Mouse (Mus musculus): Measurements from ENCODE around the gene B4galt5. TPM values are rescaled to one million over a fixed set of nuclear protein-coding genes. Genes with fewer than 3 reads are reported as not detected.

B4galt5 gene
- polyA plus RNA-seq, 1 experiment = 70.0 TPM

DNA sequence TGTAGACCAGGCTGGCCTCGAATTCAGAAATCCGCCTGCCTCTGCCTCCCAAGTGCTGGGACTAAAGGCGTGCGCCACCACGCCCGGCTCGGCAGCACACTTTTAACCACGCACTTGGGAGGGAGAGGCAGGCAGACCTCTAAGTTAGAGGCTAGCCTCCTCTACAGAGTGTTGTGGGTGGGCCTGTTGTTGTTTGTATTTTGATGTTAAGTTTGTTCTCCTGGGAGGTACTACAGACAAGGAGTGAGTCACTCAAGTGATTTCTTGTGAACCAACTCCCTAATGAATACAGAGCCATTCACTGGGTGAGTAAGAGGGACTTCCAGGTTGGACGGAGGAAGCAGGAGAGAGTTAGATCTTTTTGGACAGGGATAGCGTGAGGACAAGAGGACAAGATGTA is 82.8 kb downstream of the B4galt5 start:
- no peaks in the 10 kb centered on the region for H3K79me2 ChIP-seq (ENCODE audit: control insufficient read depth, insufficient read depth)
- TF ChIP-seq MYOG (IDR thresholded peaks at IDR 0.05; ENCODE audit: control insufficient read depth in 1 of 3, insufficient read depth in 1 of 3, insufficient read length in 2 of 3, low read depth in 2 of 3) = no peak
- TF ChIP-seq MAX (IDR thresholded peaks at IDR 0.05; ENCODE audit: low read depth) = no peak
- TF ChIP-seq POLR2AphosphoS2 (IDR thresholded peaks at IDR 0.05; ENCODE audit: insufficient read length, low read depth) = no peak
- no peak for TF ChIP-seq USF1 (IDR thresholded peaks at IDR 0.05; ENCODE audit: low read depth)
- no peak for TF ChIP-seq TCF12 (IDR thresholded peaks at IDR 0.05; ENCODE audit: insufficient read depth, poor library complexity, severe bottlenecking)
- TF ChIP-seq CEBPB (IDR thresholded peaks at IDR 0.05; ENCODE audit: insufficient read depth, poor library complexity, severe bottlenecking) = no peak
- no peak for TF ChIP-seq POLR2A (IDR thresholded peaks at IDR 0.05; ENCODE audit: insufficient read length, low read depth)
- TF ChIP-seq MYOD1 (IDR thresholded peaks at IDR 0.05; ENCODE audit: control insufficient read depth in 1 of 3, insufficient read length in 2 of 3, low read depth in 2 of 3) = no peak
- no peak for TF ChIP-seq TCF3 (IDR thresholded peaks at IDR 0.05; ENCODE audit: insufficient read length, low read depth)
- TF ChIP-seq REST (IDR thresholded peaks at IDR 0.05; ENCODE audit: insufficient read depth, insufficient read length) = no peak
- TF ChIP-seq SRF (IDR thresholded peaks at IDR 0.05; ENCODE audit: control insufficient read depth, insufficient read length, low read depth) = no peak
- no peak for TF ChIP-seq E2F4 (IDR thresholded peaks at IDR 0.05; ENCODE audit: insufficient read depth)
- no peak overlapping the region for H3ac ChIP-seq (ENCODE audit: control insufficient read depth, insufficient read length)
- no peaks in the 10 kb centered on the region for H3K36me3 ChIP-seq (ENCODE audit: control insufficient read depth, insufficient read depth)
- H3K27me3 ChIP-seq (ENCODE audit: control insufficient read depth, insufficient read depth, insufficient read length) = no peaks in the 10 kb centered on the region
- H3K4me3 ChIP-seq = no peak overlapping the region
- H3K4me2 ChIP-seq (ENCODE audit: low read depth) = no peak overlapping the region

DNA sequence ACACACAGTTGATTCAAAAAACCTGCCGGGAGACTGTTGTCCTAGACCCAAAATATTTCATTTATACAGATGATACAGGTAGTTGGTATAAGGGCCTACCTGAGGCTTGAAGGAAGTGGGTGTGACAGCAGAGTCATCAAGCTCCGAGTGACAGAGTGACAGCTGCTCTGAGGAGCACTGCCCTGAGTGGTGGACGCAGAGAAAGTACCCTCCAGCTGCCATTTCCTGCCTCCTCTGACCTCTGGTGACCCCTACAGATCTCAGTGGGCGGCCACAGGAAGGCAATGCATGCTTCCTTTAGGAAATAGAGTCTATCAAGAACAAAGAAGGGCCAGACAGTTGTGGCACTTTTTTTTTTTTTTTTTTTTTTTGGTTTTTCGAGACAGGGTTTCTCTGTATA is 83.2 kb downstream of the B4galt5 start:
- no peaks in the 10 kb centered on the region for H3K36me3 ChIP-seq (ENCODE audit: control insufficient read depth, insufficient read depth)
- H3K4me2 ChIP-seq (ENCODE audit: low read depth) = no peak overlapping the region
- no peak overlapping the region for H3ac ChIP-seq (ENCODE audit: control insufficient read depth, insufficient read length)
- TF ChIP-seq POLR2AphosphoS2 (IDR thresholded peaks at IDR 0.05; ENCODE audit: insufficient read length, low read depth) (no peak), MYOD1 (IDR thresholded peaks at IDR 0.05; ENCODE audit: control insufficient read depth in 1 of 3, insufficient read length in 2 of 3, low read depth in 2 of 3) (peak in 2 of 3 experiments; percentile 66 to 80), MAX (IDR thresholded peaks at IDR 0.05; ENCODE audit: low read depth) (no peak), SRF (IDR thresholded peaks at IDR 0.05; ENCODE audit: control insufficient read depth, insufficient read length, low read depth) (no peak), TCF3 (IDR thresholded peaks at IDR 0.05; ENCODE audit: insufficient read length, low read depth) (no peak), MYOG (IDR thresholded peaks at IDR 0.05; ENCODE audit: control insufficient read depth in 1 of 3, insufficient read depth in 1 of 3, insufficient read length in 2 of 3, low read depth in 2 of 3) (peak in 1 of 3 experiments; percentile 55), E2F4 (IDR thresholded peaks at IDR 0.05; ENCODE audit: insufficient read depth) (no peak), TCF12 (IDR thresholded peaks at IDR 0.05; ENCODE audit: insufficient read depth, poor library complexity, severe bottlenecking) (no peak)
- H3K27me3 ChIP-seq (ENCODE audit: control insufficient read depth, insufficient read depth, insufficient read length) = no peaks in the 10 kb centered on the region
- H3K4me3 ChIP-seq = no peak overlapping the region
- H3K79me2 ChIP-seq (ENCODE audit: control insufficient read depth, insufficient read depth) = no peaks in the 10 kb centered on the region

- no peak overlapping the region for H3K4me2 ChIP-seq (ENCODE audit: low read depth)
- no peaks in the 10 kb centered on the region for H3K79me2 ChIP-seq (ENCODE audit: control insufficient read depth, insufficient read depth)
- H3K36me3 ChIP-seq (ENCODE audit: control insufficient read depth, insufficient read depth) = no peaks in the 10 kb centered on the region
- H3K27me3 ChIP-seq (ENCODE audit: control insufficient read depth, insufficient read depth, insufficient read length) = no peaks in the 10 kb centered on the region
- H3K4me3 ChIP-seq = no peak overlapping the region
- TF ChIP-seq MYOD1 (IDR thresholded peaks at IDR 0.05; ENCODE audit: control insufficient read depth in 1 of 3, insufficient read length in 2 of 3, low read depth in 2 of 3) = peak in 2 of 3 experiments; percentile 72 to 88
- no peak for TF ChIP-seq POLR2AphosphoS2 (IDR thresholded peaks at IDR 0.05; ENCODE audit: insufficient read length, low read depth)
- peak in 2 of 3 experiments; percentile 71 to 82 for TF ChIP-seq MYOG (IDR thresholded peaks at IDR 0.05; ENCODE audit: control insufficient read depth in 1 of 3, insufficient read depth in 1 of 3, insufficient read length in 2 of 3, low read depth in 2 of 3)
- peak; percentile 56 for TF ChIP-seq TCF3 (IDR thresholded peaks at IDR 0.05; ENCODE audit: insufficient read length, low read depth)
- no peak for TF ChIP-seq CEBPB (IDR thresholded peaks at IDR 0.05; ENCODE audit: insufficient read depth, poor library complexity, severe bottlenecking)
- peak; percentile 43 for TF ChIP-seq TCF12 (IDR thresholded peaks at IDR 0.05; ENCODE audit: insufficient read depth, poor library complexity, severe bottlenecking)
- H3ac ChIP-seq (ENCODE audit: control insufficient read depth, insufficient read length) = no peak overlapping the region
Measured at GRCm38 (mm10) chr2:167265021-167265420, 84.0 kb downstream of the B4galt5 start.

DNA sequence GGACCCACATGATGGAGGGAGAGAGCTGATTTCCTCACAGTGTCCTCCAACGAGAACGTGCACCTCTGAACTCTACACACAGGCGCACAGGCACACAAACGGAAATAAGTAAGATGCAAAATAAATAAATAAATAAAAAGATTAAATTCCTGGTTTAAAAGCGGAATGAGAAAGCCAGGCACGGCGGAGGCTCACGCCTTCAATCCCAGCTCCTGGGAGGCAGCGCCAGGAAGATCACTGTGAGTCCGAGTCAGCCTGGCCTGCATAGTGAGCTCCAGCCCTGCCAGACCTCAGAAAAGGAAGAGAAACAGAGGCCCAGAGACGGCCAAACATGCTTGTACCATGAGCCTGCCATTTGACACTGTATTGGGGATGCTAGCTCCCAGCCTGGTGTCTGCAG is 85.1 kb downstream of the B4galt5 start:
- Histone ChIP-seq H3ac (ENCODE audit: control insufficient read depth, insufficient read length) (no peak overlapping the region), H3K36me3 (ENCODE audit: control insufficient read depth, insufficient read depth) (no peaks in the 10 kb centered on the region), H3K4me2 (ENCODE audit: low read depth) (peak overlapping the region; percentile 31), H3K27me3 (ENCODE audit: control insufficient read depth, insufficient read depth, insufficient read length) (no peaks in the 10 kb centered on the region), H3K79me2 (ENCODE audit: control insufficient read depth, insufficient read depth) (no peaks in the 10 kb centered on the region), H3K4me3 (no peak overlapping the region)
- TF ChIP-seq SRF (IDR thresholded peaks at IDR 0.05; ENCODE audit: control insufficient read depth, insufficient read length, low read depth) (no peak), CEBPB (IDR thresholded peaks at IDR 0.05; ENCODE audit: insufficient read depth, poor library complexity, severe bottlenecking) (no peak), E2F4 (IDR thresholded peaks at IDR 0.05; ENCODE audit: insufficient read depth) (no peak), MYOG (IDR thresholded peaks at IDR 0.05; ENCODE audit: control insufficient read depth in 1 of 3, insufficient read depth in 1 of 3, insufficient read length in 2 of 3, low read depth in 2 of 3) (no peak), TCF12 (IDR thresholded peaks at IDR 0.05; ENCODE audit: insufficient read depth, poor library complexity, severe bottlenecking) (no peak), TCF3 (IDR thresholded peaks at IDR 0.05; ENCODE audit: insufficient read length, low read depth) (no peak), REST (IDR thresholded peaks at IDR 0.05; ENCODE audit: insufficient read depth, insufficient read length) (no peak), MAX (IDR thresholded peaks at IDR 0.05; ENCODE audit: low read depth) (no peak), POLR2A (IDR thresholded peaks at IDR 0.05; ENCODE audit: insufficient read length, low read depth) (no peak), POLR2AphosphoS2 (IDR thresholded peaks at IDR 0.05; ENCODE audit: insufficient read length, low read depth) (no peak), USF1 (IDR thresholded peaks at IDR 0.05; ENCODE audit: low read depth) (no peak), MYOD1 (IDR thresholded peaks at IDR 0.05; ENCODE audit: control insufficient read depth in 1 of 3, insufficient read length in 2 of 3, low read depth in 2 of 3) (no peak)

All from myocyte (in vitro differentiated cells).